Mouse (Mus musculus): ENCODE measurements around the gene Enpp4. TPM values are rescaled to one million over a fixed set of nuclear protein-coding genes. Genes with fewer than 3 reads are reported as not detected.

The Enpp4 gene
- polyA plus RNA-seq, 1 experiment: 3.4 TPM

- TF ChIP-seq CTCF (IDR thresholded peaks at IDR 0.05; ENCODE audit: extremely low read depth, insufficient read depth, insufficient read length, insufficient replicate concordance): no peak
- TF ChIP-seq POLR2A (IDR thresholded peaks at IDR 0.05; ENCODE audit: low read depth, low read length): no peak
- no peak for DNase-seq (ENCODE audit: low read depth in 1 of 2, low spot score in 2 of 2)
- Histone ChIP-seq H3K27ac (ENCODE audit: insufficient read depth, low read length) (no peak overlapping the region), H3K36me3 (ENCODE audit: control insufficient read depth, insufficient read depth, low read length) (no peaks in the 10 kb centered on the region), H3K4me3 (ENCODE audit: extremely low read depth, insufficient read depth, insufficient read length) (no peak overlapping the region), H3K4me1 (ENCODE audit: control insufficient read depth, insufficient read depth, insufficient read length) (no peaks in the 10 kb centered on the region), H3K27me3 (ENCODE audit: control insufficient read depth, insufficient read depth, low read length) (no peaks in the 10 kb centered on the region)
- 75% methylated on average over 1 of the region's 1 CpGs for WGBS
Measured at GRCm38 (mm10) chr17:44145806-44146205, 40.2 kb upstream of the Enpp4 start.

DNA sequence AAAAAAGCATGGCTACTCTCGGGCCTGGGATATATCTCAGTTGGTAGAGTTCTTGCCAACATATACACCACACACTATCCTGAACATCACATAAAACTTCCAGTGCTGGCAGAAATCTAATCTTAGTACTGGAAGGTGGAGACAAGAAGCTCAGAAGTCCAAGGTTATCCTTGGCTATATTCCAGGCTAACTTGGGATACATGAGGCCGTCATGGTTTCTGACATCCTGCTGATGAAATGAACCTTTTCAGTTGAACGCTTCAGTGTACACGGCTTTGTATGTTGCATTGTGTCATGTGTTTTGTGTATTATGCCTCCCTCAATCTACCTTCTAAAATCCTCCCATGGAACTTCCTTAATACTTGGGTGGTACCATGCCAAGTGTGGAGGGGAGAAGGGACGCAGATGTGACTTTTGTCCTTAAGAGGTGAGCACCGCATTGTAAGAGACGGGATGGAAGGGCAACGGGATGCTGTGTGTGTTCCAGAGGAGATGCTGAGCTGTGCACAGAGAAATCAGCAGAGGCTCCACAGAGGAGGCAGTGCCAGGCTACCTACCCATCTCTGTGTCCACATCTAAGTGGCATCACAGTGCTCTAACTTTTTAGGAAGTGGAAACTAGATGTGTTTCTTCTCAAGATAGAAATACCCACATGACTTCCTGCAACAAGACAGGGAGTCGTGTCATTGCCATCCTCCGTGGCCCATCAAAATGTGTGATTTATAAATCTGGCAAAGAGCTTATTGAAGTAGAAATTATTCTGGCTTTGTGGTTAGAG is 31.4 kb upstream of the Enpp4 start:
- Histone ChIP-seq H3K4me1 (ENCODE audit: control insufficient read depth, insufficient read depth, insufficient read length) (peaks cover 5% of the 10 kb centered on the region; the same call in 1 of the 2 replicates), H3K27me3 (ENCODE audit: control insufficient read depth, insufficient read depth, low read length) (no peaks in the 10 kb centered on the region), H3K36me3 (ENCODE audit: control insufficient read depth, insufficient read depth, low read length) (no peaks in the 10 kb centered on the region), H3K27ac (ENCODE audit: insufficient read depth, low read length) (no peak overlapping the region), H3K4me3 (ENCODE audit: extremely low read depth, insufficient read depth, insufficient read length) (no peak overlapping the region)
- 59% methylated on average over 10 of the region's 10 CpGs for WGBS
- TF ChIP-seq POLR2A (IDR thresholded peaks at IDR 0.05; ENCODE audit: low read depth, low read length): no peak
- TF ChIP-seq CTCF (IDR thresholded peaks at IDR 0.05; ENCODE audit: extremely low read depth, insufficient read depth, insufficient read length, insufficient replicate concordance): no peak
- no peak for DNase-seq (ENCODE audit: low read depth in 1 of 2, low spot score in 2 of 2)

DNA sequence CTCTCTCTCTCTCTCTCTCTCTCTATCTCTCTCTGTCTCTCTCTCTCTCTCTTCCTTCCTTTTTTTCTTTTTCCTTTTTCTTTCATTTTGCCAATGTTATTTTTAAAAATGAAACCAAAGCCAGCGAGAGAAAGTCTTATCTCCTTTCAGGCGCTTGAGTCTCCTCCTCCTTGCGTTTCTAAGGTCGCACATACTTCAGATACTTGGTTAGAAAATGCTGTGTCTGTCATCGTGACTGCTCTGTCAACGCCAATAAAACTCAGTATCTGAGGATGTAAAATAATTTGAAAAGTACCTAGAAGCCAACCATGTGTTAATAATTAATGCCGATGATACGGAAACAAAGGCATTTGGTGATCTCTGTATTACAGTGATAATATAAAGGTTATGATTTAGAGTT is 30.4 kb upstream of the Enpp4 start:
- WGBS: 29% methylated on average over 8 of the region's 8 CpGs
- TF ChIP-seq POLR2A (IDR thresholded peaks at IDR 0.05; ENCODE audit: low read depth, low read length) (no peak), CTCF (IDR thresholded peaks at IDR 0.05; ENCODE audit: extremely low read depth, insufficient read depth, insufficient read length, insufficient replicate concordance) (no peak)
- H3K27me3 ChIP-seq (ENCODE audit: control insufficient read depth, insufficient read depth, low read length): no peaks in the 10 kb centered on the region
- peaks cover 5% of the 10 kb centered on the region; the same call in 1 of the 2 replicates for H3K4me1 ChIP-seq (ENCODE audit: control insufficient read depth, insufficient read depth, insufficient read length)
- DNase-seq (ENCODE audit: low read depth in 1 of 2, low spot score in 2 of 2): no peak
- no peak overlapping the region for H3K4me3 ChIP-seq (ENCODE audit: extremely low read depth, insufficient read depth, insufficient read length)
- H3K27ac ChIP-seq (ENCODE audit: insufficient read depth, low read length): no peak overlapping the region
- H3K36me3 ChIP-seq (ENCODE audit: control insufficient read depth, insufficient read depth, low read length): no peaks in the 10 kb centered on the region

DNA sequence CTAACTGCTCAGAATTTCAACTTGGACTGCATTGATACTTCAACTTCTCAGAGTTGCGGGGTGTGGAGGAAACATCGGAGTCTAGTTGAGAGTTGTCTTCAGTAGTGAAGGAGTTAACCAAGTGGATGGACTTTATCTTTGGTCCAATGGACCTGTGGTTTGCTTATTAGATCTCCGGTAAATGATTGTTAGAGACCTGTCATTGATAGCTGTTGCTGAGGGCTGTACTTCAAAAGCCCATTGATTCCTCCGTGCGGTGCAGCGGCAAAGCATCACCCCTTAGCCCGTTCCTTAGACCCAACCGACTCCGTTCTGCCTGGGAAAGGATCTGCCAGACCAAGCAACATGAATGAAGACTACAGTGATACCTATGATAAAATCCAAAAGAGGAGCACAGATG is 28.9 kb upstream of the Enpp4 start:
- no peaks in the 10 kb centered on the region for H3K36me3 ChIP-seq (ENCODE audit: control insufficient read depth, insufficient read depth, low read length)
- no peak overlapping the region for H3K27ac ChIP-seq (ENCODE audit: insufficient read depth, low read length)
- 86% methylated on average over 9 of the region's 9 CpGs for WGBS
- peaks cover 5% of the 10 kb centered on the region; the same call in 1 of the 2 replicates for H3K4me1 ChIP-seq (ENCODE audit: control insufficient read depth, insufficient read depth, insufficient read length)
- no peaks in the 10 kb centered on the region for H3K27me3 ChIP-seq (ENCODE audit: control insufficient read depth, insufficient read depth, low read length)
- H3K4me3 ChIP-seq (ENCODE audit: extremely low read depth, insufficient read depth, insufficient read length): no peak overlapping the region
- no peak for DNase-seq (ENCODE audit: low read depth in 1 of 2, low spot score in 2 of 2)
- TF ChIP-seq POLR2A (IDR thresholded peaks at IDR 0.05; ENCODE audit: low read depth, low read length) (no peak), CTCF (IDR thresholded peaks at IDR 0.05; ENCODE audit: extremely low read depth, insufficient read depth, insufficient read length, insufficient replicate concordance) (no peak)

DNA sequence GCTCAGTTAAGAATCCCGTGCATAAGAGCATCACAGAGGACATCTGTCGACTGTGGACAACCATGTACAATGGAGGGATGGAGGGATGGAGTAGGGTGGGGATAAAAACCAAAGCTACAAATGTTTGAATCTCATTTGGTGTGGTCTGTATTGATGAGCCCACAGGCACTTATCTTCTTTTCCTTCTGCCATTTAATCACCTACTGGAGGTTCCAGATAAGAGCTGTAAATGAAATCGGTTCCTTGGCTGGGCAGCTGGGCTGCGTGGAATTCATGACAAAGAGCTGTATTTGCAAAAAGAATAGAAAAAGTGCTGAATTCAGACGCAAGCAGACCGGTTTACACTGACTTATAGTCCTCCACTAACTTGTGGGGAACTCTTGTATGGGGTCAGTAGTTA is 28.5 kb upstream of the Enpp4 start:
- 47% methylated on average over 6 of the region's 6 CpGs for WGBS
- DNase-seq (ENCODE audit: low read depth in 1 of 2, low spot score in 2 of 2): no peak
- no peak overlapping the region for H3K27ac ChIP-seq (ENCODE audit: insufficient read depth, low read length)
- no peak overlapping the region for H3K4me3 ChIP-seq (ENCODE audit: extremely low read depth, insufficient read depth, insufficient read length)
- TF ChIP-seq CTCF (IDR thresholded peaks at IDR 0.05; ENCODE audit: extremely low read depth, insufficient read depth, insufficient read length, insufficient replicate concordance): no peak
- no peak for TF ChIP-seq POLR2A (IDR thresholded peaks at IDR 0.05; ENCODE audit: low read depth, low read length)
- no peaks in the 10 kb centered on the region for H3K27me3 ChIP-seq (ENCODE audit: control insufficient read depth, insufficient read depth, low read length)
- no peaks in the 10 kb centered on the region for H3K36me3 ChIP-seq (ENCODE audit: control insufficient read depth, insufficient read depth, low read length)
- H3K4me1 ChIP-seq (ENCODE audit: control insufficient read depth, insufficient read depth, insufficient read length): peaks cover 5% of the 10 kb centered on the region; the same call in 1 of the 2 replicates

DNA sequence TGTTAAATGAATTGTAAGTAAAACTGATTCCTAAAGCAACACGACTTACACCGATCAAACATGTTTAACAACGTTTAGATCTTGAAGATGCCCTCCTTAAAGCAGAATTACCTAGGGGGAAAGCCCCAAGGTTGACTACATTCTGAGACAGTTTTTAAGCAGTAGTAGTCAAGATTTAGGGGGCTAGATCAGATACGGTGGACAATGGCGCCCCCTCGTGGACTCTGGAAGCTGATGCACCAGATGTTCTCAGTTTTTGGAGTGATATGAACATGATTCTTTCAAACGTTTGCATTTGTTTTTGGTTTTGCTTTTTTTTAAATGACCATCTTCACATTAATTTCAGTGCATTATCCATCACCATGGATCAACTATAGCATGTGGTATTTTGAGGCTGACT is 24.8 kb upstream of the Enpp4 start:
- H3K27ac ChIP-seq (ENCODE audit: insufficient read depth, low read length): no peak overlapping the region
- no peaks in the 10 kb centered on the region for H3K36me3 ChIP-seq (ENCODE audit: control insufficient read depth, insufficient read depth, low read length)
- peak; percentile 59; the same call in 1 of the 2 replicates for TF ChIP-seq CTCF (IDR thresholded peaks at IDR 0.05; ENCODE audit: extremely low read depth, insufficient read depth, insufficient read length, insufficient replicate concordance)
- no peak for TF ChIP-seq POLR2A (IDR thresholded peaks at IDR 0.05; ENCODE audit: low read depth, low read length)
- 9% methylated on average over 7 of the region's 7 CpGs for WGBS
- no peaks in the 10 kb centered on the region for H3K4me1 ChIP-seq (ENCODE audit: control insufficient read depth, insufficient read depth, insufficient read length)
- no peaks in the 10 kb centered on the region for H3K27me3 ChIP-seq (ENCODE audit: control insufficient read depth, insufficient read depth, low read length)
- no peak overlapping the region for H3K4me3 ChIP-seq (ENCODE audit: extremely low read depth, insufficient read depth, insufficient read length)
- peak; percentile 30 to 56 for DNase-seq (ENCODE audit: low read depth in 1 of 2, low spot score in 2 of 2)

DNA sequence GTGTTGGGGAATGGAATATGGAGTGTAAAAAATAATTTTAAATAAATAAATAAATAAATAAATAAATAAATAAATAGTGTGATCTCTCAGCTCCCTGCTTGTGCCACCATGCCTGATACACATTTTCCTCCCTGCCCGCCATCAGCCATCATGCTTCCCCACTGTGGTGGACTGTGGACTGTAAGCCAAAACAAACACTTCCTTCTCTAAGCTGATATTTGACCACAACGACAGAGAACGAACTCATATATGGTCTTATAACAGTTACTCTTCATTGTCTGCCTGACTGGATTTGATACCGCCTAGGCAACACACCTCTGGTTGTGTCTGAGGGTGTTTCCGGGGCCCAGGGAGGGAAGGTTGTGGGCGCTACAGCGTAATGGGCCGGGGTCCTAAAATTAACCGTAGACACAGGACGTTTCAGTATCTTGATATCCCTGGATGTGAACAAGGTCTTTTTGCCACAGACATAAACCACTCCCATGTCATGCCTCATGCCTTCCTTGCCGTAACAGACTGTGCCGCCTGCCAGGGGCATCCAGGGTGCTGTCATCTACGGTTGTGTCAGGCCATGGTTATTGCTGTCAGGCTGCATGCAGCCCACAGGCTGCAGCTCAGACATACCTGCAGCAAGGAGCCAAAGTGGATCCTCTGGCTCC is 23.6 kb upstream of the Enpp4 start:
- TF ChIP-seq POLR2A (IDR thresholded peaks at IDR 0.05; ENCODE audit: low read depth, low read length) (no peak), CTCF (IDR thresholded peaks at IDR 0.05; ENCODE audit: extremely low read depth, insufficient read depth, insufficient read length, insufficient replicate concordance) (no peak)
- Histone ChIP-seq H3K27ac (ENCODE audit: insufficient read depth, low read length) (no peak overlapping the region), H3K4me1 (ENCODE audit: control insufficient read depth, insufficient read depth, insufficient read length) (no peaks in the 10 kb centered on the region), H3K36me3 (ENCODE audit: control insufficient read depth, insufficient read depth, low read length) (no peaks in the 10 kb centered on the region), H3K27me3 (ENCODE audit: control insufficient read depth, insufficient read depth, low read length) (no peaks in the 10 kb centered on the region), H3K4me3 (ENCODE audit: extremely low read depth, insufficient read depth, insufficient read length) (no peak overlapping the region)
- no peak for DNase-seq (ENCODE audit: low read depth in 1 of 2, low spot score in 2 of 2)
- 71% methylated on average over 13 of the region's 13 CpGs for WGBS

Data from spleen, adult 2 months (tissue).